ENCODE assay signal across 24 mouse cellular contexts in the genomic region with DNA sequence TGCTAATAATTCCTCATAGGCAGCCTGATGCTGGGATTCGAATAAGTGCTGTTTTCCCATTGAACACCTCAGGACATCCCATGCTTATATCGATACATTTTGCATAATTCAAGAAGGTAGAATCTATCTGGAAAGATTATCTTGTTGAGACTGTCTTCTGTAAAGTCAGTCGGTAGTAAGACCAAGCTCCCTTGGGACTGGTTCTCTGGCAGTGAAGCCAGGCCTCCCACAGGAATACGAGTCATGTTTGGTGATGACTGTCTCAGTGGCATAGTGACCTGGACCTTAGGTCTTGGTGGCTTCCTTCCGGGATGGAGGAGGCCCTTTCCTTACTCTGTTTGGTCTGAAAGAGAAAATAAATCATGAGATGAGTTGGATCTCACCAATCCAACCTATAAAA. TPM values are rescaled to one million over a fixed set of nuclear protein-coding genes. Genes with fewer than 3 reads are reported as not detected.
DNase-seq lines count a peak whose midpoint lies in the region; ATAC-seq and TF ChIP-seq lines count a peak whose summit lies in the region.
"Had no signal": no experiment of that assay in that cellular context is flagged by ENCODE, and none has a peak within 500 bp of the region (broad histone marks: within the 10 kb centered on the region; RNA-seq: fewer than 3 reads in every experiment).

No protein-coding gene starts in this region.

- no peak overlapping the region for H3K4me2 ChIP-seq in intestine, embryonic 15.5 days (replicated peaks)
- H3K4me2 ChIP-seq: embryonic facial prominence, embryonic 13.5 days; embryonic facial prominence, embryonic 15.5 days; forebrain, embryonic 12.5 days had no signal

- DNase-seq in embryo, embryonic 11 days, result peak; percentile 6
- no peak for DNase-seq in embryo, embryonic 10.5 days (ENCODE audit: low spot score)
- DNase-seq in kidney, postnatal 14 days, result peak; percentile 2
- DNase-seq in kidney, adult 11 months, result no peak
- peak; percentile 67 for DNase-seq in MN1 (ENCODE audit: low spot score)
- no peak for DNase-seq in B cell, adult 2 months
- DNase-seq: adrenal gland, postnatal 10 days; cerebellum, adult 11-12 months; cerebellum, adult 8-10 months; cerebellum, adult 9-11 months; cerebellum, postnatal 14 days; cerebellum, postnatal 36 days had no signal

- no peak overlapping the region for H3K27ac ChIP-seq in intestine, embryonic 15.5 days
- H3K27ac ChIP-seq: embryonic facial prominence, embryonic 13.5 days; embryonic facial prominence, embryonic 15.5 days; forebrain, embryonic 10.5 days; forebrain, embryonic 12.5 days had no signal

- H3ac ChIP-seq in C2C12 (ENCODE audit: control insufficient read depth, insufficient read length, low read depth), result no peak overlapping the region

- no peaks in the 10 kb centered on the region for H3K9me3 ChIP-seq in intestine, embryonic 15.5 days
- H3K9me3 ChIP-seq: embryonic facial prominence, embryonic 13.5 days; embryonic facial prominence, embryonic 15.5 days; forebrain, embryonic 10.5 days; forebrain, embryonic 12.5 days had no signal

- no peaks in the 10 kb centered on the region for H3K79me2 ChIP-seq in C2C12 (ENCODE audit: control insufficient read depth, insufficient read depth)

- WGBS in intestine, embryonic 15.5 days, result 79% methylated on average over 5 of the region's 5 CpGs

- no peaks in the 10 kb centered on the region for H3K79me3 ChIP-seq in C2C12 (ENCODE audit: low read depth)

- ATAC-seq in intestine, embryonic 15.5 days, result no peak
- ATAC-seq: activated CD4-positive, CD25-positive, alpha-beta regulatory T cell, adult 4 months; CD4-positive, CD25-positive, alpha-beta regulatory T cell, adult 4 months; forebrain, embryonic 14.5 days; forebrain, embryonic 16.5 days; Patski had no signal

- H3K9ac ChIP-seq in intestine, embryonic 15.5 days, result no peak overlapping the region
- H3K9ac ChIP-seq: embryonic facial prominence, embryonic 13.5 days; embryonic facial prominence, embryonic 15.5 days; forebrain, embryonic 12.5 days had no signal

- H3K27me3 ChIP-seq in C2C12 (ENCODE audit: control insufficient read depth, insufficient read depth, insufficient read length), result no peaks in the 10 kb centered on the region
- H3K27me3 ChIP-seq in intestine, embryonic 15.5 days (replicated peaks), result no peaks in the 10 kb centered on the region
- H3K27me3 ChIP-seq: embryonic facial prominence, embryonic 13.5 days; embryonic facial prominence, embryonic 15.5 days; forebrain, embryonic 12.5 days had no signal

- TF ChIP-seq CTCF in C2C12 (IDR thresholded peaks at IDR 0.05; ENCODE audit: control insufficient read depth, insufficient read depth, insufficient read length), result no peak

- H3K36me3 ChIP-seq in C2C12 (ENCODE audit: control insufficient read depth, insufficient read depth), result no peaks in the 10 kb centered on the region
- no peaks in the 10 kb centered on the region for H3K36me3 ChIP-seq in intestine, embryonic 15.5 days
- H3K36me3 ChIP-seq: embryonic facial prominence, embryonic 13.5 days; embryonic facial prominence, embryonic 15.5 days; forebrain, embryonic 10.5 days; forebrain, embryonic 12.5 days had no signal

- H3K4me3 ChIP-seq in C2C12 (ENCODE audit: insufficient read depth, poor library complexity, severe bottlenecking), result no peak overlapping the region
- no peak overlapping the region for H3K4me3 ChIP-seq in intestine, embryonic 15.5 days (replicated peaks)
- H3K4me3 ChIP-seq: embryonic facial prominence, embryonic 13.5 days; embryonic facial prominence, embryonic 15.5 days; erythroblast, embryonic 14.5 days; forebrain, embryonic 10.5 days; forebrain, embryonic 12.5 days had no signal

- 0 out of 2 replicates have a peak, but pooled peaks cover 2% of the 10 kb centered on the region for H3K4me1 ChIP-seq in intestine, embryonic 15.5 days (replicated peaks)
- H3K4me1 ChIP-seq: embryonic facial prominence, embryonic 13.5 days; embryonic facial prominence, embryonic 15.5 days had no signal

TF ChIP-seq in C2C12, 6 proteins besides CTCF, POLR2A, EP300 and RAD21:
- TF ChIP-seq MAX (IDR thresholded peaks at IDR 0.05) (no peak), FOSL1 (IDR thresholded peaks at IDR 0.05; ENCODE audit: insufficient read depth, low read length, poor library complexity, severe bottlenecking) (peak; percentile 9), USF1 (IDR thresholded peaks at IDR 0.05; ENCODE audit: low read depth) (no peak)

RNA-seq across cellular contexts. Expression of a gene that starts 57.7 kb away (rescaled TPM):
- 26.1 TPM for polyA plus RNA-seq in C2C12 (2012; fragmentation: generic; extraction: Trizol)
- 0.24 and 1.1 TPM in 2 replicates for polyA plus RNA-seq in intestine, embryonic 15.5 days (2015; fragmentation: Nextera tagmentation; extraction: Ambion mirVana)
- polyA plus RNA-seq: activated CD4-positive, CD25-positive, alpha-beta regulatory T cell, adult 4 months; erythroblast, embryonic 14.5 days had no signal

Comparison
In these comparisons a context has a peak if more than half of its experiments do, and no peak if none do; other contexts are left out.
1. DNase-seq: peak in embryo, embryonic 11 days (single experiment), kidney, postnatal 14 days (single experiment) and MN1 (single experiment); none in embryo, embryonic 10.5 days (single experiment), kidney, adult 11 months (single experiment) and B cell, adult 2 months (0 of 2).
2. RNA of a gene that starts 57.7 kb away (polyA plus RNA-seq): 26.1 TPM in C2C12 (single experiment); 0.24 to 1.1 TPM in intestine, embryonic 15.5 days; every median in the first group is over 10 times any median in the second.